Mouse (Mus musculus): Measurements from ENCODE around the gene Ppp1r14a. TPM values are rescaled to one million over a fixed set of nuclear protein-coding genes. Genes with fewer than 3 reads are reported as not detected.

The Ppp1r14a gene
- polyA plus RNA-seq, 1 experiment from 2014 or later: 5.8 TPM

GRCm38 (mm10) chr7:29281201-29282073 is 7.7 kb upstream of the Ppp1r14a start, which contains the start of gene Spint2:
Gene Spint2 (minus strand): TSS chr7:29281912.
- H3K36me3 ChIP-seq: no peaks in the 10 kb centered on the region

GRCm38 (mm10) chr7:29282074-29282554 is 7.0 kb upstream of the Ppp1r14a start:
- no peak; the same call in 1 of the 2 replicates for ATAC-seq (ENCODE audit: low FRiP score, low read depth)
- peaks cover 22% of the 10 kb centered on the region for H3K4me1 ChIP-seq
- peak overlapping the region; percentile 70 for H3K4me3 ChIP-seq
- 7% methylated on average over 21 of the region's 21 CpGs for WGBS
- peaks cover 36% of the 10 kb centered on the region for H3K27me3 ChIP-seq
- no peak overlapping the region for H3K27ac ChIP-seq
- H3K36me3 ChIP-seq: no peaks in the 10 kb centered on the region
- no peaks in the 10 kb centered on the region for H3K9me3 ChIP-seq
- H3K4me2 ChIP-seq (replicated peaks): peak overlapping the region; percentile 98
- peak overlapping the region; percentile 74 for H3K9ac ChIP-seq

More at GRCm38 (mm10) chr7:29281201-29282073, 7.7 kb upstream of the Ppp1r14a start, which contains the start of gene Spint2:
- Histone ChIP-seq H3K27me3 (peaks cover 36% of the 10 kb centered on the region), H3K4me3 (peak within 1 kb of the TSS; percentile 70), H3K9me3 (no peaks in the 10 kb centered on the region), H3K4me1 (peaks cover 29% of the 10 kb centered on the region), H3K27ac (no peak within 1 kb of the TSS; the same call in 1 of the 2 replicates), H3K4me2 (replicated peaks) (peak within 1 kb of the TSS; percentile 98), H3K9ac (peak within 1 kb of the TSS; percentile 74)
- peak; percentile 70; the same call in 1 of the 2 replicates for ATAC-seq (ENCODE audit: low FRiP score, low read depth)
- under 1% methylated on average over 76 of the region's 80 CpGs for WGBS

GRCm38 (mm10) chr7:29283876-29284275 is 5.2 kb upstream of the Ppp1r14a start:
- Histone ChIP-seq H3K27ac (no peak overlapping the region), H3K27me3 (peaks cover 36% of the 10 kb centered on the region), H3K4me3 (no peak overlapping the region), H3K36me3 (no peaks in the 10 kb centered on the region), H3K9ac (no peak overlapping the region), H3K4me1 (peaks cover 23% of the 10 kb centered on the region), H3K4me2 (replicated peaks) (no peak overlapping the region), H3K9me3 (no peaks in the 10 kb centered on the region)
- ATAC-seq (ENCODE audit: low FRiP score, low read depth): no peak
- 73% methylated on average over 4 of the region's 4 CpGs for WGBS

GRCm38 (mm10) chr7:29284523-29284922 is 4.6 kb upstream of the Ppp1r14a start:
- WGBS: 93% methylated on average over 6 of the region's 6 CpGs
- ATAC-seq (ENCODE audit: low FRiP score, low read depth): no peak

GRCm38 (mm10) chr7:29287481-29287880 is 1.6 kb upstream of the Ppp1r14a start:
- H3K9ac ChIP-seq: no peak overlapping the region
- H3K27ac ChIP-seq: no peak overlapping the region
- no peaks in the 10 kb centered on the region for H3K36me3 ChIP-seq
- H3K4me2 ChIP-seq (replicated peaks): no peak overlapping the region
- peaks cover 17% of the 10 kb centered on the region for H3K27me3 ChIP-seq
- H3K4me3 ChIP-seq: no peak overlapping the region
- ATAC-seq (ENCODE audit: low FRiP score, low read depth): no peak
- peaks cover 31% of the 10 kb centered on the region for H3K4me1 ChIP-seq
- WGBS: 88% methylated on average over 7 of the region's 7 CpGs
- no peaks in the 10 kb centered on the region for H3K9me3 ChIP-seq

More at GRCm38 (mm10) chr7:29284523-29284922, 4.6 kb upstream of the Ppp1r14a start:
- H3K9me3 ChIP-seq: no peaks in the 10 kb centered on the region
- peaks cover 41% of the 10 kb centered on the region for H3K27me3 ChIP-seq
- H3K4me3 ChIP-seq: no peak overlapping the region
- H3K4me2 ChIP-seq (replicated peaks): no peak overlapping the region
- H3K36me3 ChIP-seq: no peaks in the 10 kb centered on the region
- no peak overlapping the region for H3K27ac ChIP-seq
- peaks cover 29% of the 10 kb centered on the region for H3K4me1 ChIP-seq
- no peak overlapping the region for H3K9ac ChIP-seq

- Histone ChIP-seq H3K36me3 (no peaks in the 10 kb centered on the region), H3K27ac (no peak overlapping the region), H3K27me3 (peaks cover 13% of the 10 kb centered on the region; the same call in 1 of the 2 replicates), H3K4me2 (replicated peaks) (no peak overlapping the region), H3K4me1 (peaks cover 37% of the 10 kb centered on the region), H3K4me3 (no peak overlapping the region), H3K9me3 (no peaks in the 10 kb centered on the region), H3K9ac (no peak overlapping the region)
- 95% methylated on average over 2 of the region's 2 CpGs for WGBS
- no peak for ATAC-seq (ENCODE audit: low FRiP score, low read depth)
Measured at GRCm38 (mm10) chr7:29288079-29288478, 1.0 kb upstream of the Ppp1r14a start.

- Histone ChIP-seq H3K4me1 (peaks cover 42% of the 10 kb centered on the region), H3K9me3 (no peaks in the 10 kb centered on the region), H3K27ac (no peak overlapping the region), H3K9ac (no peak overlapping the region), H3K36me3 (no peaks in the 10 kb centered on the region), H3K4me2 (replicated peaks) (peak overlapping the region; percentile 87), H3K4me3 (peak overlapping the region; percentile 63), H3K27me3 (peaks cover 8% of the 10 kb centered on the region; the same call in 1 of the 2 replicates)
- 72% methylated on average over 6 of the region's 6 CpGs for WGBS
- no peak for ATAC-seq (ENCODE audit: low FRiP score, low read depth)
Measured at GRCm38 (mm10) chr7:29289856-29290255, 748 bp downstream of the Ppp1r14a start.

GRCm38 (mm10) chr7:29290691-29291485 is 1.8 kb downstream of the Ppp1r14a start:
- no peak for ATAC-seq (ENCODE audit: low FRiP score, low read depth)
- H3K4me3 ChIP-seq: no peak overlapping the region
- no peak overlapping the region for H3K27ac ChIP-seq
- peaks cover 6% of the 10 kb centered on the region; the same call in 1 of the 2 replicates for H3K27me3 ChIP-seq
- 23% methylated on average over 11 of the region's 11 CpGs for WGBS
- H3K9ac ChIP-seq: no peak overlapping the region
- H3K4me1 ChIP-seq: peaks cover 42% of the 10 kb centered on the region
- peak overlapping the region; percentile 17 for H3K4me2 ChIP-seq (replicated peaks)
- H3K36me3 ChIP-seq: no peaks in the 10 kb centered on the region
- H3K9me3 ChIP-seq: no peaks in the 10 kb centered on the region

GRCm38 (mm10) chr7:29291616-29292457 is 2.7 kb downstream of the Ppp1r14a start:
- H3K4me2 ChIP-seq (replicated peaks): peak overlapping the region; percentile 28; the same call in 1 of the 2 replicates
- H3K27me3 ChIP-seq: peaks cover 6% of the 10 kb centered on the region; the same call in 1 of the 2 replicates
- H3K27ac ChIP-seq: 0 out of 2 replicates have a peak overlapping the region, but pooled peaks have one; percentile 33
- WGBS: 14% methylated on average over 6 of the region's 7 CpGs
- H3K9me3 ChIP-seq: no peaks in the 10 kb centered on the region
- H3K4me3 ChIP-seq: no peak overlapping the region
- ATAC-seq (ENCODE audit: low FRiP score, low read depth): no peak
- no peak overlapping the region for H3K9ac ChIP-seq
- H3K36me3 ChIP-seq: no peaks in the 10 kb centered on the region
- H3K4me1 ChIP-seq: peaks cover 42% of the 10 kb centered on the region

GRCm38 (mm10) chr7:29292458-29293098 is 3.5 kb downstream of the Ppp1r14a start:
- Histone ChIP-seq H3K36me3 (no peaks in the 10 kb centered on the region), H3K9ac (peak overlapping the region; percentile 53), H3K27ac (peak overlapping the region; percentile 33), H3K4me1 (peaks cover 42% of the 10 kb centered on the region), H3K4me3 (no peak overlapping the region), H3K27me3 (peaks cover 6% of the 10 kb centered on the region; the same call in 1 of the 2 replicates), H3K4me2 (replicated peaks) (0 out of 2 replicates have a peak overlapping the region, but pooled peaks have one; percentile 28), H3K9me3 (no peaks in the 10 kb centered on the region)
- ATAC-seq (ENCODE audit: low FRiP score, low read depth): no peak
- 26% methylated on average over 8 of the region's 8 CpGs for WGBS
